Mouse (Mus musculus) neutrophil, adult 83 days (primary cell): ENCODE results near the gene Pask. TPM values are rescaled to one million over a fixed set of nuclear protein-coding genes. Genes with fewer than 3 reads are reported as not detected.

ENCODE experiments used
- total RNA-seq, 2 experiments: library from RNA; stranded (reverse); gene quantifications; one replicate each; pipeline ENCODE4 v1.2.4; 2023

Pask gene
- total RNA-seq: 10 to 100 TPM; 10.7 to 15.0 TPM

GRCm38 (mm10) chr1:93342648-93343503, at the start of gene Pask, which contains the start of gene Ppp1r7:
Gene Pask (minus strand): TSS chr1:93343482.
Gene Ppp1r7 (plus strand): TSS chr1:93342854.

DNA sequence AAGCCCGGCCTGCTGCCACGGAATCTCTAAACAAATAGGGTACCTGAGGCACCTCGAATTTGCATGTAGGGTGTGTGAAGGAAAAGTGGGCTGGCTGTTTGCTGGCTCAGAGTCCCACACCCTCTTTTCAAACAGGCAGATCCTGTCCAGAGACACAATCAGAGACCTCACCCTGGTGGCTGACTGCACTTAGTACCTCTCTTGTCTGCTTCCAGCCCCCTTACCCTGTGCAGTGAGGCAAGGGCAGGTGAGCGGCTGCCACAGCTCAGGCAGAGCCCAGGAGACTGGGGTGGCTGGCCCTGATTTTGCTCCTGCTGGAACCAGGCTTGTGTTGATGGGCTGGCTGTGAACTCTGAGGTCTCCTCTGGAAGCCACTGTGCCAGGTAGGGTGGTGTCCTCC, 30.4 kb upstream of the Pask start, which contains the start of gene Ano7:
Gene Ano7, plus strand, starts transcription at position 266 of the 400 bp plus-strand sequence.

DNA sequence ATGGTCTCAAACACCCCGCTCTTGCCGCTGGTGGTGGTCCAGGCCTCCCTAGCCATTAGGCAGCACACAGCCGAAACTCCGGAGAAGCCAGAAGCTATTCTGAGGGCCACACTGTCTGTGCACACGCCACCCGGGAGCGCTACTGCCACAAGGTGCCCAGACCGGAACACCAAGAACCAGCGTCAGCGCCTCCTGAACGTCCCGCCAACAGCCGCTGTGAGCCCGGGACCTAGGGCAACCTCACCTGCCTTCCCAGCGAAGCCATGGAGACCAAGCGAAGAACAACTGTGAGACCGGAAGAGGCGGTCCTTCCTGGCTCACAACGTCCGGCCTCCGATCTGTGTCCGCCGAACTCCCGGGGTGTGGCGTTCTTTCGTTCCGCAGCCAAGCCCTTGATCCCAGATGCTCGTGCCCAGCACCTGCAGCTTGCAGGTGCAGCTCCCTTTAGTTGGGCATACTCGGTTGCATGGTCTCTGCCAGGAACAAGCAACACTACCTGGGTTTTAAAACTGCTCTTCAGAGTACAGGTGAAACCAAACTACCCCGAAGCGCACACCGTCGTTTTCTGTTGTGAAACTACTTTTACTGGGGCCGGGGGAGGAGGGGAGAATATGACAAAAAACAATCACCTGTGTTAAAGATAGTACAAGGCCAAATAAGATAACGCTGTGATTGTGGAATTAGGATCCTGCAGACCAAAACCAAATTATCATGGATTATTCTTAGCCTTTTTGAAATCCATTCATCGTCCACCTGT, 37.5 kb downstream of the Pask start, which contains the start of gene Mterf4:
Gene Mterf4, minus strand, starts transcription at position 335 of the 757 bp plus-strand sequence.

Other genes with a start within 250 kb of the Pask start
- gene Kif1a, start 241.5 kb downstream of the Pask start, total RNA-seq: under 1 TPM; 0.15 to 0.20 TPM
- gene Agxt, start 208.2 kb downstream of the Pask start, total RNA-seq: not detected
- not detected for gene 2310007B03Rik, start 182.5 kb downstream of the Pask start, total RNA-seq
- not detected for gene Crocc2, start 174.8 kb downstream of the Pask start, total RNA-seq
- 1 to 10 TPM; 3.6 to 5.4 TPM for gene Sned1, start 107.6 kb downstream of the Pask start, total RNA-seq
- gene Mterf4, start 37.6 kb downstream of the Pask start, total RNA-seq: 10 to 100 TPM; 10.2 to 10.9 TPM
- 10 to 100 TPM; 13.4 to 20.1 TPM for gene Ppp1r7, start 628 bp downstream of the Pask start, total RNA-seq
- gene Ano7, start 30.4 kb upstream of the Pask start, total RNA-seq: not detected
- 100 to 1,000 TPM; 146 to 147 TPM for gene Hdlbp, start 135.3 kb upstream of the Pask start, total RNA-seq
- gene Farp2, start 168.6 kb upstream of the Pask start, total RNA-seq: 1 to 10 TPM; 2.0 to 2.5 TPM